Mouse (Mus musculus) granulocyte monocyte progenitor cell, adult 5-6 weeks (primary cell): ENCODE data around the gene Angptl6. TPM values are rescaled to one million over a fixed set of nuclear protein-coding genes. Genes with fewer than 3 reads are reported as not detected.
A peak's percentile ranks its signal among the peaks of the same experiment; 100 is the strongest.

ENCODE experiments used
- ATAC-seq: replicated peaks from 2 replicates; pipeline ENCODE4 v1.8.0; 2016; ENCODE audit warnings: mild to moderate bottlenecking, moderate TSS enrichment, inconsistent platforms; ENCODE audit not compliant: poor library complexity, severe bottlenecking
- total RNA-seq, 2 experiments: library from RNA; stranded (forward) in 1 of 2; stranded (reverse) in 1 of 2; fragments of 200-712, 200-1000 nt in 1 of 2; fragments of >200 nt in 1 of 2; fragmentation: Nextera tagmentation in 1 of 2; gene quantifications; 2 replicates each; pipeline ENCODE4 v1.2.3; 2014 to 2017

The Angptl6 gene
- total RNA-seq, 2 experiments from 2014 or later = 0.52 to 1.5 TPM

- ATAC-seq = peak; percentile 88
Observed at GRCm38 (mm10) chr9:20887704-20888385, 8.3 kb upstream of the Angptl6 start, which contains the start of gene Ppan. TSS of gene Ppan (plus strand) at chr9:20888175.

GRCm38 (mm10) chr9:20887191-20887590 lies 7.7 kb upstream of the Angptl6 start:
- ATAC-seq = no peak

GRCm38 (mm10) chr9:20886563-20886962 lies 7.0 kb upstream of the Angptl6 start:
- ATAC-seq = no peak

GRCm38 (mm10) chr9:20878710-20879065 lies 839 bp downstream of the Angptl6 start:
- peak; percentile 4; the same call in 1 of the 2 replicates for ATAC-seq

GRCm38 (mm10) chr9:20878041-20878709 lies 1.4 kb downstream of the Angptl6 start:
- peak; percentile 87 for ATAC-seq

GRCm38 (mm10) chr9:20877118-20878040 lies 2.1 kb downstream of the Angptl6 start:
- no peak for ATAC-seq

GRCm38 (mm10) chr9:20876318-20877117 lies 3.0 kb downstream of the Angptl6 start:
- no peak for ATAC-seq

- no peak for ATAC-seq
Observed at GRCm38 (mm10) chr9:20875021-20875790, 4.3 kb downstream of the Angptl6 start.

GRCm38 (mm10) chr9:20873521-20873920 lies 6.0 kb downstream of the Angptl6 start:
- ATAC-seq = no peak

GRCm38 (mm10) chr9:20872991-20873390 lies 6.5 kb downstream of the Angptl6 start:
- ATAC-seq = no peak

- 0 out of 2 replicates have a peak, but pooled peaks have one; percentile 13 for ATAC-seq
Observed at GRCm38 (mm10) chr9:20870211-20871173, 9.0 kb downstream of the Angptl6 start.

- ATAC-seq = peak; percentile 82
Observed at GRCm38 (mm10) chr9:20869246-20869645, 10.3 kb downstream of the Angptl6 start.

GRCm38 (mm10) chr9:20868448-20869001 lies 11.0 kb downstream of the Angptl6 start, which contains the start of gene A230050P20Rik:
TSS of gene A230050P20Rik (plus strand) at chr9:20868642.
- ATAC-seq = peak; percentile 44

- ATAC-seq = no peak
Observed at GRCm38 (mm10) chr9:20866879-20867278, 12.6 kb downstream of the Angptl6 start.

GRCm38 (mm10) chr9:20862225-20862624 lies 17.3 kb downstream of the Angptl6 start:
- no peak for ATAC-seq

GRCm38 (mm10) chr9:20861821-20862220 lies 17.7 kb downstream of the Angptl6 start:
- peak; percentile 35; the same call in 1 of the 2 replicates for ATAC-seq

GRCm38 (mm10) chr9:20859926-20860325 lies 19.6 kb downstream of the Angptl6 start:
- no peak for ATAC-seq

- ATAC-seq = peak; percentile 98
Observed at GRCm38 (mm10) chr9:20857131-20857530, 22.4 kb downstream of the Angptl6 start.
